Mouse (Mus musculus) forebrain, embryonic 14.5 days (tissue): ENCODE results near the gene 1500015O10Rik. TPM values are rescaled to one million over a fixed set of nuclear protein-coding genes. Genes with fewer than 3 reads are reported as not detected.
A peak's percentile ranks its signal among the peaks of the same experiment; 100 is the strongest.

ENCODE experiments used
- ATAC-seq: fragments of 200-750 bp; cut with Nextera tagmentation; 2 replicates; pipeline ENCODE4 v1.8.0; 2017; ENCODE audit warnings: mild to moderate bottlenecking, moderate library complexity
- DNase-seq: peaks from one replicate; pipeline ENCODE4 v3.0.0-alpha.2; 2015; ENCODE audit warnings: low spot score
- H3K27ac ChIP-seq: fragments of 300-500 bp; sonication (generic); 2 replicates; pipeline ENCODE4 v1.5.1; 2014; ENCODE audit warnings: low read depth, mild to moderate bottlenecking, control low read depth, low read length, moderate library complexity
- H3K27me3 ChIP-seq: fragments of 300-500 bp; sonication (generic); replicated peaks from 2 replicates; pipeline ENCODE4 v1.6.1; 2014; ENCODE audit warnings: low read length, control low read depth, mixed read lengths; ENCODE audit not compliant: control insufficient read depth, insufficient read depth
- H3K36me3 ChIP-seq: fragments of 300-500 bp; sonication (generic); 2 replicates; pipeline ENCODE4 v1.6.1; 2014; ENCODE audit warnings: low read length, control low read depth; ENCODE audit not compliant: control insufficient read depth, insufficient read depth
- H3K4me1 ChIP-seq: fragments of 300-500 bp; sonication (generic); 2 replicates; pipeline ENCODE4 v1.6.1; 2014; ENCODE audit warnings: antibody characterized with exemption, low read length, control low read depth; ENCODE audit not compliant: control insufficient read depth, insufficient read depth
- H3K4me2 ChIP-seq: fragments of 300-500 bp; sonication (generic); 2 replicates; pipeline ENCODE4 v1.6.1; 2014; ENCODE audit warnings: mild to moderate bottlenecking, control low read depth, low read length
- H3K4me3 ChIP-seq: fragments of 300-500 bp; sonication (generic); 2 replicates; pipeline ENCODE4 v1.5.1; 2014; ENCODE audit warnings: low read depth, low read length, control low read depth
- H3K9ac ChIP-seq: fragments of 300-500 bp; sonication (generic); 2 replicates; pipeline ENCODE4 v1.6.1; 2014; ENCODE audit warnings: mild to moderate bottlenecking, low read length, control low read depth, moderate library complexity
- H3K9me3 ChIP-seq: fragments of 300-500 bp; sonication (generic); replicated peaks from 2 replicates; pipeline ENCODE4 v1.6.1; 2016; ENCODE audit warnings: low read length, control low read depth, mixed read lengths; ENCODE audit not compliant: control insufficient read depth
- WGBS: fragments of 180-500 bp; shearing (Covaris S2); extraction: QIAGEN DNeasy Blood & Tissue Kit; methylation state at CpG from one replicate; pipeline ENCODE4 v1.1.7; 2014; 5-methylcytosine and 5-hydroxymethylcytosine counted together
- polyA plus RNA-seq: library from polyadenylated mRNA; unstranded; fragments of >200 nt; fragmentation: Nextera tagmentation; extraction: Ambion mirVana; gene quantifications from 2 replicates; pipeline ENCODE4 v1.2.1, GENCODE M21; 2014

The 1500015O10Rik gene
- polyA plus RNA-seq, result 29.5 and 31.8 TPM in 2 replicates

GRCm38 (mm10) chr1:43730491-43730924, at the start of gene 1500015O10Rik:
Gene 1500015O10Rik (plus strand): TSS chr1:43730602.
- Histone ChIP-seq H3K4me1 (0 out of 2 replicates have a peak, but pooled peaks cover 3% of the 10 kb centered on the region), H3K4me3 (no peak within 1 kb of the TSS), H3K9me3 (no peaks in the 10 kb centered on the region), H3K4me2 (no peak within 1 kb of the TSS; the same call in 1 of the 2 replicates), H3K27me3 (no peaks in the 10 kb centered on the region), H3K27ac (no peak within 1 kb of the TSS), H3K36me3 (no peaks in the 10 kb centered on the region), H3K9ac (no peak within 1 kb of the TSS)
- ATAC-seq, result peak; percentile 94
- 40% methylated on average over 16 of the region's 16 CpGs for WGBS
- peak; percentile 79 for DNase-seq

- peaks cover 5% of the 10 kb centered on the region for H3K4me1 ChIP-seq
- DNase-seq (no peak), ATAC-seq (no peak)
- H3K36me3 ChIP-seq, result no peaks in the 10 kb centered on the region
- no peaks in the 10 kb centered on the region for H3K27me3 ChIP-seq
- H3K4me2 ChIP-seq, result no peak overlapping the region
- peaks cover 5% of the 10 kb centered on the region; the same call in 1 of the 2 replicates for H3K9me3 ChIP-seq
- no peak overlapping the region for H3K27ac ChIP-seq
- 94% methylated on average over 13 of the region's 13 CpGs for WGBS
- H3K9ac ChIP-seq, result no peak overlapping the region
- no peak overlapping the region for H3K4me3 ChIP-seq
Observed at GRCm38 (mm10) chr1:43689983-43690382, 40.4 kb upstream of the 1500015O10Rik start.

GRCm38 (mm10) chr1:43690507-43690906, 39.9 kb upstream of the 1500015O10Rik start:
- H3K4me1 ChIP-seq, result peaks cover 5% of the 10 kb centered on the region
- ATAC-seq (no peak), DNase-seq (no peak)
- 96% methylated on average over 15 of the region's 15 CpGs for WGBS
- H3K9ac ChIP-seq, result no peak overlapping the region
- no peak overlapping the region for H3K27ac ChIP-seq
- H3K4me2 ChIP-seq, result no peak overlapping the region
- peaks cover 5% of the 10 kb centered on the region; the same call in 1 of the 2 replicates for H3K9me3 ChIP-seq
- H3K4me3 ChIP-seq, result no peak overlapping the region
- no peaks in the 10 kb centered on the region for H3K36me3 ChIP-seq
- no peaks in the 10 kb centered on the region for H3K27me3 ChIP-seq

- ATAC-seq, result no peak
- Histone ChIP-seq H3K9me3 (no peaks in the 10 kb centered on the region; the same call in 1 of the 2 replicates), H3K4me3 (no peak overlapping the region), H3K4me1 (peaks cover 9% of the 10 kb centered on the region), H3K4me2 (no peak overlapping the region), H3K27ac (peak overlapping the region; percentile 76), H3K9ac (no peak overlapping the region), H3K27me3 (no peaks in the 10 kb centered on the region), H3K36me3 (no peaks in the 10 kb centered on the region)
- WGBS, result 73% methylated on average over 3 of the region's 3 CpGs
- no peak for DNase-seq
Observed at GRCm38 (mm10) chr1:43694076-43694475, 36.3 kb upstream of the 1500015O10Rik start.

GRCm38 (mm10) chr1:43694851-43695545, 35.4 kb upstream of the 1500015O10Rik start:
- Histone ChIP-seq H3K27me3 (no peaks in the 10 kb centered on the region), H3K4me1 (peaks cover 9% of the 10 kb centered on the region), H3K36me3 (no peaks in the 10 kb centered on the region), H3K27ac (peak overlapping the region; percentile 76), H3K4me2 (no peak overlapping the region), H3K4me3 (no peak overlapping the region), H3K9ac (no peak overlapping the region), H3K9me3 (no peaks in the 10 kb centered on the region; the same call in 1 of the 2 replicates)
- ATAC-seq (peak; percentile 90), DNase-seq (peak; percentile 94)
- WGBS, result 20% methylated on average over 6 of the region's 6 CpGs

- ATAC-seq, result peak; percentile 88
- WGBS, result 5% methylated on average over 4 of the region's 4 CpGs
- H3K27ac ChIP-seq, result peak overlapping the region; percentile 71; the same call in 1 of the 2 replicates
Observed at GRCm38 (mm10) chr1:43698577-43699000, 31.8 kb upstream of the 1500015O10Rik start.

GRCm38 (mm10) chr1:43714841-43715240, 15.6 kb upstream of the 1500015O10Rik start:
- no peak overlapping the region for H3K4me2 ChIP-seq
- no peak overlapping the region for H3K4me3 ChIP-seq
- H3K36me3 ChIP-seq, result no peaks in the 10 kb centered on the region
- H3K27me3 ChIP-seq, result no peaks in the 10 kb centered on the region
- no peak for ATAC-seq
- 92% methylated on average over 2 of the region's 2 CpGs for WGBS
- no peak overlapping the region for H3K27ac ChIP-seq
- no peak for DNase-seq
- no peaks in the 10 kb centered on the region for H3K9me3 ChIP-seq
- H3K9ac ChIP-seq, result no peak overlapping the region
- no peaks in the 10 kb centered on the region for H3K4me1 ChIP-seq

More at GRCm38 (mm10) chr1:43698577-43699000, 31.8 kb upstream of the 1500015O10Rik start:
- DNase-seq, result peak; percentile 92
- H3K4me1 ChIP-seq, result peaks cover 9% of the 10 kb centered on the region
- H3K9me3 ChIP-seq, result no peaks in the 10 kb centered on the region
- no peak overlapping the region for H3K4me2 ChIP-seq
- H3K36me3 ChIP-seq, result no peaks in the 10 kb centered on the region
- H3K9ac ChIP-seq, result no peak overlapping the region
- H3K4me3 ChIP-seq, result no peak overlapping the region
- no peaks in the 10 kb centered on the region for H3K27me3 ChIP-seq

GRCm38 (mm10) chr1:43717967-43718366, 12.4 kb upstream of the 1500015O10Rik start:
- no peak overlapping the region for H3K27ac ChIP-seq
- no peaks in the 10 kb centered on the region for H3K4me1 ChIP-seq
- H3K36me3 ChIP-seq, result no peaks in the 10 kb centered on the region
- DNase-seq, result no peak
- ATAC-seq, result no peak
- H3K9ac ChIP-seq, result no peak overlapping the region
- no peak overlapping the region for H3K4me3 ChIP-seq
- 78% methylated on average over 7 of the region's 7 CpGs for WGBS
- no peak overlapping the region for H3K4me2 ChIP-seq
- H3K27me3 ChIP-seq, result no peaks in the 10 kb centered on the region
- H3K9me3 ChIP-seq, result no peaks in the 10 kb centered on the region

GRCm38 (mm10) chr1:43718793-43719192, 11.6 kb upstream of the 1500015O10Rik start:
- no peak overlapping the region for H3K4me2 ChIP-seq

More at GRCm38 (mm10) chr1:43718793-43719192, 11.6 kb upstream of the 1500015O10Rik start:
- 88% methylated on average over 2 of the region's 2 CpGs for WGBS
- DNase-seq (no peak), ATAC-seq (no peak)
- H3K36me3 ChIP-seq, result no peaks in the 10 kb centered on the region
- H3K4me3 ChIP-seq, result no peak overlapping the region
- no peak overlapping the region for H3K27ac ChIP-seq
- no peaks in the 10 kb centered on the region for H3K9me3 ChIP-seq
- H3K9ac ChIP-seq, result no peak overlapping the region
- no peaks in the 10 kb centered on the region for H3K4me1 ChIP-seq
- no peaks in the 10 kb centered on the region for H3K27me3 ChIP-seq
